Mouse (Mus musculus) heart, postnatal 36 days (tissue): ENCODE results near the gene Tppp2. TPM values are rescaled to one million over a fixed set of nuclear protein-coding genes. Genes with fewer than 3 reads are reported as not detected.
"Not testable (repeated sequence)": the region's sequence is repeated elsewhere in the genome, so short reads cannot be mapped to it uniquely, and the experiment has no call there.

Experiments
- DNase-seq, 2 experiments: peaks; one replicate each; pipeline ENCODE4 v3.0.0; 2021 to 2022
- intact Hi-C: fragments of 180-260 bp; cut with DNase I; formaldehyde crosslinking; loops from one replicate; pipeline ENCODE4 v1.15.1; 2025
- total RNA-seq, 2 experiments: library from RNA; stranded (reverse); gene quantifications; 2 replicates each; pipeline ENCODE4 v1.2.3; 2021

Tppp2 gene
- total RNA-seq, 2 experiments from 2014 or later: not detected

DNA sequence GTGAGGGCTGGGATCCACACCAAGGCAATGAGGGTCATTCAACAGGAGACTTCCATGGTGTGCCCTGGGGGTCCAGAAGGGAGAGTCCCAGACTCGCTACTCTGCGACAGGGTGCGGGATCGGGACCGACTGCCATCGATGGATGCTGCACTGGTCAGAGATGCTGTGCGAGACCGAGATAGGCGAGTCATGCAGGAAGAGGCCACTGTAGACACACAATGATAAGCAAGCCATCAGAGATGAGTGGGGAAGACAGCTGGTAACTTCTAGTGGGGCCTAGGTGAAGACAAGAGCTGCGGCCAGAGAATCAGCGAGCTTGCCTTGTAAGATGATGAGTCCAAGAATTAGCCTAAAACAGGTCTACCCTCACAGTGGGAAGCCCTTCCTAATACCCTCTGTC, 12.1 kb upstream of the Tppp2 start:
- intact Hi-C loops: loop anchor here (5.0 kb wide), 1 partner anchor 196 kb away; the partner anchor contains the start of gene Hnrnpc
- DNase-seq: no peak

DNA sequence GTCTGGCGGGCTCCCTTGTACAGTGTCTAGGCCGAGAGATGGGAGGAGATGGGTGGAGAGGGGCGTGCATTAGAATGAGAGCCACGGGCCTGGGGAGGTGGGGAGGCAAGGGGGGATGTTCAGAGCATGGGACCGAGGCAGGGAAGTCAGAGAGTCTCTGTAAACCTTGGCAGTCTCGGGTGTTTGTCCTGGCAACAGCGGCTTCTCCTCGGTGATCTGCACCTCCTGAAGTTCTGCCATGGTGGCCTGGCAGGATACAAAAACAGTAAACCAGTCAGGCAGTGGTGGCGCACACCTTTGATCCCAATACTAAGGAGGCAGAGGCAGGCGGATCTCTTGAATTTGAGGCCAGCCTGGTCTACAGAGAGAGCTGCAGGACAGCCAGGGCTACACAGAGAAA, 6.9 kb upstream of the Tppp2 start:
- no peak for DNase-seq
- intact Hi-C loops: no loop called here

GRCm38 (mm10) chr14:51912391-51913061, 5.7 kb upstream of the Tppp2 start:
- intact Hi-C loops: no loop called here
- peak; percentile 35 to 60 for DNase-seq

GRCm38 (mm10) chr14:51913062-51913959, 4.9 kb upstream of the Tppp2 start:
- peak; percentile 82 to 88 for DNase-seq
- intact Hi-C loops: no loop called here

GRCm38 (mm10) chr14:51913960-51914762, 4.1 kb upstream of the Tppp2 start, which contains the start of gene Ndrg2:
Ndrg2 (minus strand) TSS chr14:51914158.
- intact Hi-C loops: no loop called here
- peak; percentile 84 to 87 for DNase-seq

DNA sequence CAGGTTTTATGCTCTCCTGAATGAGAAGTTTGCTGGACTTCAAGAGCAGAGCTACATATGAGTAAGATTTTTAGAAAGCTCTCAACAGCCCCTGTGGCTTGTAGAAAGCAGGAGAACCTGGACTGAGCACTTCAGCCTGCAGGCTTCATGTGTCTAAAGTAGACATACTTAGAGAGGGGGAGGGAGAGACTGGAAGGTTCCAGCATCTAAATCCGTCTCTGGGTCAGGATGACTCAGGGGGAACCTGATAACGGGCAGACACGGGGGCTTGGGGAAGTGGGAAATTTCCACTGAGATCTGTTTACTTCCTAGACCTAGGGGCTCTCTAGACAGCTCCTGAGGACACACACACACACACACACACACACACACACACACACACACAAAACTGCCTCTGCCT, 3.2 kb upstream of the Tppp2 start:
- DNase-seq: peak; percentile 33 to 52
- intact Hi-C loops: no loop called here

DNA sequence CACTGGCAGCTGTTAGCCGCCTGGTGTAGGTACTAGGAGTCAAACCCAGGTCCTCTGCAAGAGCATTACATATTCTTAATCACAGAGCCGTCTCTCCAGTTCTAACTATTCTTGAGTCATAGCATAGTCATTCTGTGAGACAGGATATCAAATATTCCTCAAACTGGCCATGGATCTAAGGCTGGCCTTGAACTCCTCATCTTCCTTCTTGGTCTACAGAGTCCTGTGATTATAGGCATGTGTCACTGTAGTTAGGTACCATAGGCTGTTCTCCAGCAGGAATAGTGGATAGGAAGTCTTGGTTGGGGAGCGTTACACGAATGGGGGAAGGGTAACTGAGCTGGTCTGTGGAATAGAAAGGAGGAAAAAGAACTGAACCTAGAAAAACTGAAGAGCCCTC, 1.7 kb upstream of the Tppp2 start:
- DNase-seq: no peak
- intact Hi-C loops: no loop called here

DNA sequence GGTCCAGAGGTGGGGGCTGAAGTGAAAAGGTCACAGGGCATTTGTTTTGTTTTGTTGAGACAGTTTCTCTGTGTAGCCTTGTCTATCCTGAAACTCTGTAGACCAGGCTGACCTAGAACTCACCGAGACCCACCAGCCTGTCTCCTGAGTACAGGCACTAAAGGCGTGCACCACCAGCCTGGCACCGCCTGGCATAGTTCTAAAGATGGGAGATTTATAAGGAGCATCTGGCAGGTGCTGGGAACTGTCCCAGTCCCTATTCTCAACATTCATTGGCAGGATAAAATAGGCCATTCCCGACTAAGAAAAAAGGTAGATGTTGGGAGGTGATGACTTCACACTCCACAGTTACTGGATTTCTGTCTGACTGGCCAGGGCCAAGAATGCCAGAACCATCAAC, 741 bp downstream of the Tppp2 start:
- intact Hi-C loops: no loop called here
- DNase-seq: no peak

DNA sequence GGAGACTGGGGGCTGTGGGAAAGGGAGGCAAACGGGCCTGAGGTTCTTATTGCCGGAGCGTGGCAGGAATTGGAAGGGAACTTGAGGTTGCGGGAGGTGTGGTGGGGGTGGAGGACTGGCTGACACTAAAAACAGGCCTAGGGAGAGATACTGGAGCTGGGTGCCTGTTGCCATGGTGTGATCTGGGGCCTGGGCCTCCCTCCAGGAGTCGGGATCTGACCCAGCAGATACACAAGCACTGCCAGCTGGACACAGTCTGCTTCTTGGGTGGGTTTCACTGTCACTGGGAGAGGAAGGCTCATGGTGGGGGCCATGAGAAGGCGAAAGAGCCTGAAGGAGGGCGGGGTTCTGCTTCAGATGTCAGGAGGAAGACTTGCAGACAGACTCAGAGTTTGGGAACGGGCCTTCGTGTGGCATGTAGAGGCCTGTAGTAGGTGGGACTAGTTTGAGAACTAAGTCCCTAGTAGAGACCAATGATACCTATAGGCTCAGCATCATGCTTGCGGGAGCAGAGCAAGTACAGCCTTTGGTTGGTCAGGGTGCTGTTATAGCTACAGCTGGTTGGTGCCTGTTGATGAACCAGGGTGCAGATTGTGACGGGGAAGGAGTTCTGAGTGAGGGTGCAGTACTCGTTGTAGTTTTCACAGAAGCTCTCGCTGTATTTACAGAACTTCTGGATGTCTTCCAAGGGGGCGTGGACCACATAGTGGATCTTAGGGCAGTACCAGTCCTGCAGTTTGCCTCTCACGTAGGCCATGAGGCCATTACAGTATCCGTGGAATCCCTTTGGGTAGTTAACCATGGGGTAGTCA, 3.7 kb downstream of the Tppp2 start:
- intact Hi-C loops: no loop called here

GRCm38 (mm10) chr14:51922571-51922865, 4.3 kb downstream of the Tppp2 start, which contains the start of gene Rnase13:
Rnase13 (minus strand) TSS chr14:51922773.
- DNase-seq: no peak
- intact Hi-C loops: no loop called here

More for the DNA sequence above, 3.7 kb downstream of the Tppp2 start:
- DNase-seq: peak; percentile 62 to 65

DNA sequence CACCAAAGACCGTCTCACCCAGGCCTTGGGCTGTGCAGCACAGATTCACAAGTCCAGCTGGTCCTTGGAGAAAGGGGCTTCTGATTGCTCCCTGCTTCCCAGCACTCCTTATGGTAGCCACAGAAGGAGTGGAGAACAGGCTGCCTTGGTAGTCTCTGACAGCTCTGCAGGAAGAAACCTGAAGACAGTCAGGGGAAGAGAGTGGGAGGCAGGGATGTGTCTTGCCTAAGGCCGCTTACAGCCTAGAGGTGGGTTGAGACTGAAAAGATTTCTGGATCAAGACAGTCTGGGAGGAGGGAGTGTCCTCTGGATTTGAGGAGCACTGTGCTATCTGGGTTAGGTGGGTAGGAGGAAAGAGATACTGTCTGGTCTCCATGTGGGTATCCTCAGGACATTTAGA, 4.7 kb downstream of the Tppp2 start:
- no peak for DNase-seq
- intact Hi-C loops: no loop called here

- intact Hi-C loops: no loop called here
- no peak for DNase-seq
Measured at GRCm38 (mm10) chr14:51923492-51923891, 5.3 kb downstream of the Tppp2 start.

DNA sequence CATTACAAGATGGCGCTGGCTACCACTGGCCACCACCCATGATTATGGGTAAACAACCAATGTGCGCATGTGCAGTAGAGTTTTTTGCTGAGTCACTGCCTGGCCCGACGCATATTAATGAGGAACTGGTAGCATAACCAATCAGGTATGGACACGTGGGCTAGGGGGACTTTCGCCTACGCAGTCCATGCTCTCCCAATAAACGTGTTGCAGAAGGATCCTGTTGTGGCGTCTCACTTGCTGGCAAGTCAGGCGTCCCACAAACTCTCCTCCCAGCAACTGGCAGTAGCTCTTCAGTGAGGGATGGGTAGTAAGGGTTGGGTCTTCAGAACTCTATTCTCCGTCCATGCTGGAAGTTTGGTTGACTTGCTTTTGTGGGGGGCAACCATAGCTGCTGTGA, 8.7 kb downstream of the Tppp2 start:
- intact Hi-C loops, DNase-seq: not testable (repeated sequence)

- peak; percentile 67 to 77 for DNase-seq
- intact Hi-C loops: no loop called here
Measured at GRCm38 (mm10) chr14:51929309-51929943, 11.2 kb downstream of the Tppp2 start.

- intact Hi-C loops: loop anchor here (1.0 kb wide), 1 partner anchor 27 kb away; no protein-coding TSS in a partner anchor
- DNase-seq: no peak
Measured at GRCm38 (mm10) chr14:51929968-51930367, 11.7 kb downstream of the Tppp2 start.

DNA sequence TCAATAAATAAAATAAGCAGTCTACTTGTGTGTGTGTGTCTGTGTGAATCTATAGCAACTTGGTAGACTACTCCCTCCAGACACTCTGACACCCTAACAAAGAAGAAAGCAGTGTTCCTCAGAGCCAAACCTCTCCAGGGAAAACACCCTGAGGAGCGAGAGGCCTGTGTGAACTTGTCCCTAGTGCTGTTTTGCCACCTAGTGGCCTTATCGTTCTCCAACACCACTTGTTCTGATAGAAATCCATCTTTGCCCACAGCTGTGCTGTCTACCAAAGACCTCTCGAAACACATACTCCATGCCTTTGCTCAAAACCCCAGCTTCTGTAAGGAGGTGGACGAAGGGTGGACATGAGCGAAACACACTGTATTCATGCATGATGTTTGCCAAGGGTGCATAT, 12.6 kb downstream of the Tppp2 start:
- intact Hi-C loops: loop anchor here (1.0 kb wide), 1 partner anchor 28 kb away; no protein-coding TSS in a partner anchor
- DNase-seq: peak; percentile 50 to 68

DNA sequence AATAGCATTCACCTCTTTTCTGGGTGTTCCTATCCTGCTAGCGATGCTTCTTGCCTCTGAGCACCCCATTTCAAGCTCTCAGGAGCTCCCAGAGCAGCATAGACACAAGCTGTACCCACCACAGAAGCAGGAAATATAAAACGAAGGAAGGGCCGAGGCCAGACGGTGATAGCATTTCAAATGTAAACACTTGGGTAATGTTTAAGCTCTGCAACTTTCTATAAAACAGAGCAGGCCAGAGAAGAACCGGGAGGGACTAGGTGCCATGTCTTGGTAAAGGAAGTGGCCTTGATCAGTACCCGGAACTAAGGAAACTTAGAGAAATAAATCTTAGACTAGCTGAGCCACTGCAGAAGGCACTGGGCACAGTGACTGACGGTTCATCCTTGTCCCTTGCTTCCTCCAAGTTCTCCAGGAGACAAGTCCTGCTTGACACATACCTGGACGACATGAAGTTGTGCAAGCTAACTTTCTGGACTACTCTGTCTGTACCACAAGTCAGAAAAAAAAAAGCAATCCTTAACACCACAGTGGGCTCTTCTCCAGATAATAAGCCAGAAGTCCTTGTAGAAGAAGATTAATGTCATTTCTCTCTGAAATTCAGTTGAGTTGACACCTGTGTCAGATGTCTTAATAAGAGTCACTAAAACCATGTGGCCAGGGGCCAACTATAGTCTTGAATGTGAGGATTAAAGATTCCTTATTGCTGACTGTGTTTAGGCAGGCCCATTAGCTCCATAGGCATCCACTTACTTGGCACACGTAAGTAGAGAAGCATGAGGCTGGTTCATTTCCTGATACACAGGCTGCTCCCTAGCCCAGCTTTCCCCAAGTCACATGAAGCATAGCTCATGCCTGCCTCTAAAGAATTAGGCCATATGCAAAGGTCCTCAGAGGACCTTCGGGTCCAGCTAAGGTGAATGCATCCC, 14.1 kb downstream of the Tppp2 start:
- intact Hi-C loops: no loop called here
- DNase-seq: no peak

GRCm38 (mm10) chr14:51939005-51939404, 20.8 kb downstream of the Tppp2 start:
- intact Hi-C loops: no loop called here
- no peak for DNase-seq
